Mouse (Mus musculus) hindbrain, embryonic 13.5 days (tissue): ENCODE data around the gene Msantd3. TPM values are rescaled to one million over a fixed set of nuclear protein-coding genes. Genes with fewer than 3 reads are reported as not detected.
A peak's percentile ranks its signal among the peaks of the same experiment; 100 is the strongest.

Experiments
- ATAC-seq: fragments of 200-750 bp; cut with Nextera tagmentation; 2 replicates; pipeline ENCODE4 v1.8.0; 2017; ENCODE audit warnings: moderate TSS enrichment; ENCODE audit not compliant: low FRiP score
- H3K27ac ChIP-seq: fragments of 300-500 bp; sonication (generic); 2 replicates; pipeline ENCODE4 v1.5.1; 2015; ENCODE audit warnings: inconsistent platforms, mild to moderate bottlenecking, moderate library complexity
- H3K27me3 ChIP-seq: fragments of 300-500 bp; sonication (generic); 2 replicates; pipeline ENCODE4 v1.6.1; 2015; ENCODE audit warnings: mild to moderate bottlenecking, inconsistent platforms
- H3K36me3 ChIP-seq: fragments of 300-500 bp; sonication (generic); 2 replicates; pipeline ENCODE4 v1.6.1; 2015; ENCODE audit warnings: mild to moderate bottlenecking, inconsistent platforms
- H3K4me1 ChIP-seq: fragments of 300-500 bp; sonication (generic); replicated peaks from 2 replicates; pipeline ENCODE4 v1.6.1; 2015; ENCODE audit warnings: inconsistent platforms
- H3K4me2 ChIP-seq: fragments of 300-500 bp; sonication (generic); 2 replicates; pipeline ENCODE4 v1.6.1; 2015; ENCODE audit warnings: inconsistent platforms, mild to moderate bottlenecking, moderate library complexity
- H3K4me3 ChIP-seq: fragments of 300-500 bp; sonication (generic); 2 replicates; pipeline ENCODE4 v1.5.1; 2015; ENCODE audit warnings: mild to moderate bottlenecking, inconsistent platforms
- H3K9ac ChIP-seq: fragments of 300-500 bp; sonication (generic); 2 replicates; pipeline ENCODE4 v1.6.1; 2015; ENCODE audit warnings: mild to moderate bottlenecking, inconsistent platforms
- H3K9me3 ChIP-seq: fragments of 300-500 bp; sonication (generic); 2 replicates; pipeline ENCODE4 v1.6.1; 2016; ENCODE audit warnings: inconsistent platforms
- WGBS: fragments of 180-500 bp; shearing (Covaris S2); methylation state at CpG from one replicate; pipeline ENCODE4 v1.1.7; 2015; 5-methylcytosine and 5-hydroxymethylcytosine counted together
- polyA plus RNA-seq: library from polyadenylated mRNA; unstranded; fragments of >200 nt; fragmentation: Nextera tagmentation; extraction: Ambion mirVana; gene quantifications from 2 replicates; pipeline ENCODE4 v1.2.1, GENCODE M21; 2015

Gene Msantd3
- polyA plus RNA-seq, 1 experiment from 2014 or later: 39.0 TPM

DNA sequence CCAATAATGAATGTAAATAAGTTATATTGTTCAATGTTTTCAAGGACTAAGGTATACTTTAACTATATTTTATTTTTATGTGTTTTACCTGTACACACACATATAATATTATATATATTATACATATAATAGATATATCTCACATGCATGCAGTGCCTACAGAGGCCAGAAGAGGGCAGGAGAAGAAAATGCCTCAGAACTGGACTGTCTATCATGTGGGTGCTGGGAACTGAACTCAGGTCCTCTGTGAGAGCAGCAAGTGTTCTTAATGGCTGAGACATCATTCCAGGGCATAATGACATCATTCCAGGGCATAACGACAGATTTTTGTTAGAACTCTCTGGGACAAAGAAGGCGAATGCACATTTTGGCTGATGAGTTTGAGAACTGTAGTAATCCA lies 47.8 kb downstream of the Msantd3 start:
- no peak for ATAC-seq
- 0 out of 2 replicates have a peak, but pooled peaks cover 4% of the 10 kb centered on the region for H3K36me3 ChIP-seq
- H3K4me3 ChIP-seq: no peak overlapping the region
- H3K27ac ChIP-seq: no peak overlapping the region
- 0 out of 2 replicates have a peak overlapping the region, but pooled peaks have one; percentile 82 for H3K4me2 ChIP-seq
- H3K27me3 ChIP-seq: no peaks in the 10 kb centered on the region
- H3K9me3 ChIP-seq: no peaks in the 10 kb centered on the region
- H3K9ac ChIP-seq: no peak overlapping the region
- WGBS: 99% methylated on average over 2 of the region's 2 CpGs
- peaks cover 47% of the 10 kb centered on the region for H3K4me1 ChIP-seq

DNA sequence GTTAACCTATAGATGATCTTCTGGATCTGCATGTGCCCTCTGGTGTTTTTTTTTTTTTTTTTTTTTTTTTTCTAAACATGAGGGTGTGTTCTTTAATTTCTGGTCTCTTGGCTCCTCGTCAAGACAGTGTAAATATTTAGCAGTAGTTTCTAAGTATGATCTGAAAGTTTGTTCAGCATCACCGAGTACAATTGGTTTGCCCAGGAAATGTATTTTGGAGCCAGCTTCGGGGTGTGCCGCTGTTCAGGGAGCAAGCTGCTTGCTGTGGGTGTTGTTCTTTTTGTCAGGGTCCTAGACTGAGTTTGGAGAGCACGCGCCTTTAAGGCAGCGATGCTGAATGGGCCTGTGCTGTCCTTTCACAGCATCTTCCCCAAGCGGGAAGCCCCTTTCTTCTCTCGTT lies 48.8 kb downstream of the Msantd3 start:
- peaks cover 43% of the 10 kb centered on the region for H3K4me1 ChIP-seq
- H3K9ac ChIP-seq: no peak overlapping the region
- 0 out of 2 replicates have a peak, but pooled peaks cover 4% of the 10 kb centered on the region for H3K36me3 ChIP-seq
- no peak overlapping the region for H3K27ac ChIP-seq
- no peak for ATAC-seq
- 0 out of 2 replicates have a peak overlapping the region, but pooled peaks have one; percentile 13 for H3K4me2 ChIP-seq
- H3K9me3 ChIP-seq: no peaks in the 10 kb centered on the region
- no peak overlapping the region for H3K4me3 ChIP-seq
- H3K27me3 ChIP-seq: no peaks in the 10 kb centered on the region
- WGBS: 69% methylated on average over 9 of the region's 9 CpGs

DNA sequence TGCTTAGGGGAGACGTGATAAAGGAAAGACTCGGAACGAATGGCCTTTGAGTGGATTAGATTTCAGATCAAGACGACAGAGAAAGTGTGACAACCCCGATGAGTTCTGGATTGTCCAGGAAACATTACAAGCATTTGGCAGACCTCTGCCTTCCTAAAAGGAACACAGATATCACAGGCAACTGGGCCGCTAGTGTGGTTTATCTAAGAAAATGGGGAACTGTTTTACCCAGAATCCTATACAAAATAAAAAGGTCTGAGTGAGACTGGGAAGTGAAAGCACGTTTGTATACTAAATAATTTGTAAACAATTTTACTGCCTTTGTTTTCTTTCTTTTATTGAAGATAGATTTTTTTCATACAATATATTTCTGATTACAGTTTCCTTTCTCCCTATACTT lies 51.1 kb downstream of the Msantd3 start:
- Histone ChIP-seq H3K27me3 (no peaks in the 10 kb centered on the region), H3K4me2 (no peak overlapping the region), H3K36me3 (0 out of 2 replicates have a peak, but pooled peaks cover 4% of the 10 kb centered on the region), H3K27ac (no peak overlapping the region), H3K4me3 (no peak overlapping the region), H3K9me3 (no peaks in the 10 kb centered on the region), H3K9ac (no peak overlapping the region), H3K4me1 (peaks cover 41% of the 10 kb centered on the region)
- ATAC-seq: no peak
- 91% methylated on average over 7 of the region's 7 CpGs for WGBS

DNA sequence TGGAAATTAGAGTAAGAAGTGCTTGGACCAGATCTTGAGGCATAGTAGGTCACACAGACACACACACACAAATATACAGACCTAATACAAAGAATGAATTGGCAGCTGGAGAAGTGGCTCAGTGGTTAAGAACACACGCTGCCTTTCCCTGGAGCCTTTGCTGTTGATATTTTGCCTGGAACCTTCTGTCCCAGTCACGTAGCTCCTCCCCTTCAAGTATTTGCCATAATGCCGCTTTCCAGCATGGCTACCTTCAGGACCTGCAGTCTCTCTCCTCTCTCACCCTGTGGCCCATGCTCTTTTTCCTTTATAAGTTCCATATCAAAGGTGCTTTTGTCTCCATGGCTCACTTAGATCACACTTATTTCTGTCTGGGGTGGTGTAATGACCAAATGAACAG lies 51.7 kb downstream of the Msantd3 start:
- no peak overlapping the region for H3K27ac ChIP-seq
- no peaks in the 10 kb centered on the region for H3K27me3 ChIP-seq
- ATAC-seq: no peak
- H3K4me3 ChIP-seq: no peak overlapping the region
- H3K4me1 ChIP-seq: peaks cover 40% of the 10 kb centered on the region
- H3K9ac ChIP-seq: no peak overlapping the region
- 0 out of 2 replicates have a peak, but pooled peaks cover 4% of the 10 kb centered on the region for H3K36me3 ChIP-seq
- H3K9me3 ChIP-seq: no peaks in the 10 kb centered on the region
- no peak overlapping the region for H3K4me2 ChIP-seq
- WGBS: 89% methylated on average over 3 of the region's 3 CpGs

DNA sequence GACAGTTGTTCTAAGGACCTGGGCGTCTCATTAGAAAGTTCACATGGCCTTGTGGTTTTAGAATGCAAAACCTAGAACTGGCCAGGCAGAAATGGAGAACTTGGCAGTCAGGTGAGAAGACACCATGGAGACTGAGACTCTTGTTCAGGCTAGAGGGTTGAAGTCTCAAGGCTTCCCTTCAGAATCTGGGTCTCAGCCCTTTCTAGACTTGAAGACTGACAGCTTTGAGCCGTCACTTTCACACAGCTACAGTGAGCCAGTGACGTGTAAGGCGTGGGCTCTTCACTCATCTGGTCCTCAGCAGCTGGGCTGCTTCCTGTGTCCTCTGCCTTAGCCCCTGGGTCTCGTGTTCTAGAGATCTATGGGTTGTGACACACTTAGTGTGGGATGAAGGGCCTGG lies 52.6 kb downstream of the Msantd3 start:
- 0 out of 2 replicates have a peak, but pooled peaks cover 4% of the 10 kb centered on the region for H3K36me3 ChIP-seq
- WGBS: 78% methylated on average over 5 of the region's 5 CpGs
- no peak overlapping the region for H3K4me3 ChIP-seq
- no peak overlapping the region for H3K4me2 ChIP-seq
- no peak for ATAC-seq
- H3K9ac ChIP-seq: no peak overlapping the region
- H3K27me3 ChIP-seq: no peaks in the 10 kb centered on the region
- H3K4me1 ChIP-seq: peaks cover 32% of the 10 kb centered on the region
- H3K27ac ChIP-seq: no peak overlapping the region
- no peaks in the 10 kb centered on the region for H3K9me3 ChIP-seq

DNA sequence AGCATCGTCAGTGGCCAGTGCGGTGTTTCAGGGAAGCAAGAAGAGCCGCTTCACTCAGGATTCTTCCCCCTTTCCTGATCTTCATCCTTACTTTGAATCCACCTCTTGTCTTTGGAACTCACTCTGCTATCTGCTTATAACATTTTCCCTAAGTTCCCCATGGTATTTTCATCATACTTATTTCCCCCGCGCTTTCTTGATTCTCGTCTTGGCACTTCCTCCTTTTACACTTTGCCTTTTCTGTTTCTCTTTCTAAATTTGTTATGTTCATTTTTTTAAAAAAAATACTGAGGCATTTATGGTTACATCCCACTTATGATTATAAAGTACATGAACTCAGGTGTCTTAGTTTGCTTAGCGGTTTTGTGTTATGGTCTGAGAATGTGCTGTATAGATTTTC lies 53.1 kb downstream of the Msantd3 start:
- Histone ChIP-seq H3K9ac (no peak overlapping the region), H3K4me1 (peaks cover 34% of the 10 kb centered on the region), H3K4me3 (no peak overlapping the region), H3K27me3 (no peaks in the 10 kb centered on the region), H3K27ac (no peak overlapping the region), H3K4me2 (no peak overlapping the region), H3K9me3 (no peaks in the 10 kb centered on the region), H3K36me3 (0 out of 2 replicates have a peak, but pooled peaks cover 4% of the 10 kb centered on the region)
- WGBS: 95% methylated on average over 7 of the region's 7 CpGs
- ATAC-seq: no peak

DNA sequence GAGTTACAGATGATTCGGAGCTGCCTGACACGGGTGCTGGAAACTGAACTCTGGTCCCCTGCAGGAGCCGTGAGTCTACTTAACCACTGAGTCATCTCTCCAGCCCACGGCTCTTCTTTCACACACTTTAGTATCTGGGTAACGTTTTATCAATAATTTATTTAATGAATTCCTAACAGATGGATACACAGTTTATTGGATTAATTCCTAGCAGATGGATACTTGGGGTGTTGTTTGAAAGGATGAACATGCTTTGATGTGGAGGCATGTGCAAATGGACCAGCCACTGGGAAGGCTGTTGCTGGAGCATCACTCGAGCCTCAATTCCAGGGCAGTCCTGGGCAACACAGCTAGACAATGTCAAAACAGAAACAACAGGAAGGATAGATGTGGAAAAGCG lies 56.4 kb downstream of the Msantd3 start:
- H3K9ac ChIP-seq: no peak overlapping the region
- H3K4me1 ChIP-seq: peaks cover 35% of the 10 kb centered on the region
- no peaks in the 10 kb centered on the region for H3K27me3 ChIP-seq
- H3K27ac ChIP-seq: no peak overlapping the region
- no peak overlapping the region for H3K4me3 ChIP-seq
- no peak for ATAC-seq
- no peaks in the 10 kb centered on the region for H3K9me3 ChIP-seq
- H3K36me3 ChIP-seq: no peaks in the 10 kb centered on the region
- H3K4me2 ChIP-seq: no peak overlapping the region
- 90% methylated on average over 7 of the region's 7 CpGs for WGBS

DNA sequence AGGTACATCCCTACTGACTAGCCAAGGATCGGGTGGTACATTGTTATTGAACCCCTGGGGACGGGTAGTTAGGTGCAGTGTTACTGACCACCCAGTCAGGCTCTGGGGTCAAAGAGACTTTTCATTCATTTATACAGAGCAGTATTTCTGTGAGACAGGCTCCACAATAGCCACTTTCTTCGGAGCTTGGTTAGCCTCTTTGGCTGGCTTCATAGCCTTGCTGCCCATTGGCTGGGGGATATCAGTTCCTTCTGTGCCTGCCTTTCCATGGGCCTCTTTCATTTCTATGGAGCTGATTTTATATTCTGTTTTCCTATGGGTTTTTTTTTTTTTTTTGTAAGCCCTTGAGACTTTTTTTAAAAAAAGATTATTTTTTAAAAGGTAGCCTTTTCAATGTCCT lies 65.9 kb downstream of the Msantd3 start:
- H3K4me2 ChIP-seq: no peak overlapping the region
- H3K4me3 ChIP-seq: no peak overlapping the region
- H3K27ac ChIP-seq: no peak overlapping the region
- ATAC-seq: no peak
- peaks cover 9% of the 10 kb centered on the region for H3K4me1 ChIP-seq
- WGBS: 40% methylated on average over 3 of the region's 3 CpGs
- H3K36me3 ChIP-seq: peaks cover 29% of the 10 kb centered on the region
- H3K9ac ChIP-seq: no peak overlapping the region
- no peaks in the 10 kb centered on the region for H3K27me3 ChIP-seq
- no peaks in the 10 kb centered on the region for H3K9me3 ChIP-seq

DNA sequence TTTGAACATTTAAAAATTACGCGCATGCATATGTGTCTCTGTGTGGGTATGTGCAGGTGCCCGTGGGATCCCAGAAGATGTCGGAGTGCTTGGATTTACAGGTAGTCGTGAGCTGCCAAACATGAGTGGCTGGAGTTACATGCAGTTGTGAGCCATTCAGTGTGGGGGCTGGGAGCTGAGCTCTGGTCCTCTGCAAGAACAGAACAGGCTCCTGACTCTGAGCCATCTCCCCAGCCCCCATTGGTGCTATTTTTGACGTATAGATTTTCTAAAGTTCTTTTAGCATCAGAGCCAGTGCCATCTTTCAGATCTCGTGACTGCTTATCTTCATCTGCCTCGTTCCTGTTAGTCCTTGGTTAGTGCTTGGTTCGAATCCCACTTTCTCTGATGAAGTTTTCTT lies 69.8 kb downstream of the Msantd3 start:
- H3K4me3 ChIP-seq: no peak overlapping the region
- H3K27ac ChIP-seq: no peak overlapping the region
- H3K27me3 ChIP-seq: no peaks in the 10 kb centered on the region
- H3K36me3 ChIP-seq: peaks cover 41% of the 10 kb centered on the region
- H3K9me3 ChIP-seq: no peaks in the 10 kb centered on the region
- H3K4me1 ChIP-seq: 0 out of 2 replicates have a peak, but pooled peaks cover 3% of the 10 kb centered on the region
- WGBS: 94% methylated on average over 9 of the region's 9 CpGs
- no peak overlapping the region for H3K4me2 ChIP-seq
- no peak overlapping the region for H3K9ac ChIP-seq
- ATAC-seq: no peak

DNA sequence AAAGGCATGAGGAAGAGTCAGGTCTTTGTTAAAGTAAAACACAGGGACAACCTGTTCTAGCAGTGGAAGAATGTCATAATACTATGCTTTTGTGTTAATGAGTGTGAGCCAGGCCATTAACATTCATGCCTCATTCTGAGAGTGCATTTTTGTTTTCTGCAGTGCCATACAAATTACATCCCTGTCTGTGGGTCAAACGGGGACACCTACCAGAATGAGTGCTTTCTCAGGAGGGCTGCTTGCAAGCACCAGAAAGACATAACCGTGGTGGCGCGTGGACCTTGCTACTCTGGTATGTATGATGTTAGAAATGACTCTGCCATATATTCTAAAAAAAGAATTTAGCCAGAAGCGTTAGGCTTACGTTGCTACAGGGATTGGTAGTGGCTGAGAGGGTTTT lies 70.5 kb downstream of the Msantd3 start:
- H3K4me3 ChIP-seq: no peak overlapping the region
- no peak overlapping the region for H3K27ac ChIP-seq
- H3K4me1 ChIP-seq: 0 out of 2 replicates have a peak, but pooled peaks cover 3% of the 10 kb centered on the region
- 93% methylated on average over 6 of the region's 6 CpGs for WGBS
- peaks cover 39% of the 10 kb centered on the region for H3K36me3 ChIP-seq
- ATAC-seq: no peak
- no peaks in the 10 kb centered on the region for H3K27me3 ChIP-seq
- no peak overlapping the region for H3K9ac ChIP-seq
- H3K9me3 ChIP-seq: no peaks in the 10 kb centered on the region
- no peak overlapping the region for H3K4me2 ChIP-seq

Other genes starting within 250 kb of the Msantd3 start
- 39.8 and 40.9 TPM in 2 replicates for gene Tex10, start 66.5 kb upstream of the Msantd3 start, polyA plus RNA-seq
- 247 and 272 TPM in 2 replicates for gene Tmeff1, start 45.2 kb downstream of the Msantd3 start, polyA plus RNA-seq
- gene Cavin4, start 123.6 kb downstream of the Msantd3 start, polyA plus RNA-seq: 1.9 and 2.2 TPM in 2 replicates